Mouse (Mus musculus) spleen, adult 2 months (tissue): ENCODE data around the gene Gm28051.

Source experiments
- CTCF ChIP-seq: fragments of 200-500 bp; IDR thresholded peaks from 2 replicates; pipeline ENCODE4 v1.5.1; 2011; ENCODE audit warnings: mild to moderate bottlenecking, inconsistent platforms; ENCODE audit not compliant: insufficient read depth, insufficient read length, insufficient replicate concordance; ENCODE audit errors: extremely low read depth
- POLR2A ChIP-seq: fragments of 200-500 bp; IDR thresholded peaks from 2 replicates; pipeline ENCODE4 v1.6.1; 2011; ENCODE audit warnings: low read depth, low read length, inconsistent platforms

DNA sequence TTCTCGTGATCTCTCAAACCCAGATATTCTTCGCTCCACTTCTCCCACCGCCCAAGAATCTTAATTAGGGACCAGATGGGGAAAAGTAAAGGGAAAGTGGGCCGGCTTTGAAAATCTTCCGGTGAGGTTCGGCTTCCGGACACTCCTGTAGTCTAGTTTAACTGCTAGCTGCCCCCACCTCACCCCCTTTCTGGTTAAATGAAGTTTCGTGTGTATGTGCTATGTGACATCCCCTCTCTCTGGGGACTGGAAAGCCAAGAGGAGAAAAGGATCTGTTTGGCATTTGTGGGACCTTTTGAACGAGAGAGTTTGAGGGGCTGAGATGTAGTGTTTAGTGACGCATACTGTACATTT, 815 bp upstream of the Gm28051 start, which contains the start of gene Gm20604:
- TF ChIP-seq POLR2A (no peak), CTCF (no peak)
